Mouse (Mus musculus) lung, adult 2 months (tissue): ENCODE measurements around the gene Oas2.

Source experiments
- CTCF ChIP-seq: fragments of 200-500 bp; IDR thresholded peaks from 2 replicates; pipeline ENCODE4 v1.5.1; 2011; ENCODE audit warnings: mild to moderate bottlenecking, low read length, control low read depth; ENCODE audit not compliant: insufficient read depth
- POLR2A ChIP-seq: fragments of 200-500 bp; IDR thresholded peaks from 2 replicates; pipeline ENCODE4 v1.6.1; 2011; ENCODE audit warnings: low read depth, mild to moderate bottlenecking, control low read depth, low read length, borderline replicate concordance; ENCODE audit errors: extremely low read depth

- TF ChIP-seq POLR2A (no peak), CTCF (no peak)
Observed at GRCm38 (mm10) chr5:120711827-120712226, 37.8 kb downstream of the Oas2 start, which contains the start of gene Dtx1.
